Mouse (Mus musculus): ENCODE results near the gene Barx1. TPM values are rescaled to one million over a fixed set of nuclear protein-coding genes. Genes with fewer than 3 reads are reported as not detected.

Gene Barx1
- total RNA-seq (2021): not detected

- no peak for DNase-seq
- intact Hi-C loops (cut with DNase I): no loop called here
Measured at GRCm38 (mm10) chr13:48662431-48663143, at the start of gene Barx1. Gene Barx1, plus strand, starts transcription at chr13:48662998.

GRCm38 (mm10) chr13:48614525-48614924, 48.3 kb upstream of the Barx1 start:
- intact Hi-C loops (cut with DNase I): no loop called here
- DNase-seq: no peak

- DNase-seq: no peak
Measured at GRCm38 (mm10) chr13:48617774-48618173, 45.0 kb upstream of the Barx1 start.

GRCm38 (mm10) chr13:48618890-48619289, 43.9 kb upstream of the Barx1 start:
- no peak for DNase-seq
- intact Hi-C loops (cut with DNase I): no loop called here

More at GRCm38 (mm10) chr13:48617774-48618173, 45.0 kb upstream of the Barx1 start:
- intact Hi-C loops (cut with DNase I): no loop called here

GRCm38 (mm10) chr13:48624968-48625398, 37.8 kb upstream of the Barx1 start:
- intact Hi-C loops (cut with DNase I): no loop called here
- no peak for DNase-seq

- intact Hi-C loops (cut with DNase I): no loop called here
- peak; percentile 98 to 99 for DNase-seq
Measured at GRCm38 (mm10) chr13:48625433-48626184, 37.2 kb upstream of the Barx1 start, which contains the start of gene Ptpdc1. Gene Ptpdc1, minus strand, starts transcription at chr13:48625664.

GRCm38 (mm10) chr13:48631691-48632090, 31.1 kb upstream of the Barx1 start:
- DNase-seq: no peak
- intact Hi-C loops (cut with DNase I): no loop called here

- intact Hi-C loops (cut with DNase I): loop anchor here (2.0 kb wide), 1 partner anchor 65 kb away; no protein-coding TSS in a partner anchor
Measured at GRCm38 (mm10) chr13:48637706-48638105, 25.1 kb upstream of the Barx1 start.

GRCm38 (mm10) chr13:48639570-48639969, 23.2 kb upstream of the Barx1 start:
- DNase-seq: peak; percentile 77 to 80
- intact Hi-C loops (cut with DNase I): loop anchor here (1.0 to 2.0 kb wide), 2 partner anchors 67 to 111 kb away; no protein-coding TSS in a partner anchor

More at GRCm38 (mm10) chr13:48637706-48638105, 25.1 kb upstream of the Barx1 start:
- DNase-seq: no peak

- no peak for DNase-seq
- intact Hi-C loops (cut with DNase I): no loop called here
Measured at GRCm38 (mm10) chr13:48643072-48643471, 19.7 kb upstream of the Barx1 start.

GRCm38 (mm10) chr13:48643991-48644390, 18.8 kb upstream of the Barx1 start:
- no peak for DNase-seq
- intact Hi-C loops (cut with DNase I): no loop called here

GRCm38 (mm10) chr13:48646696-48647095, 16.1 kb upstream of the Barx1 start:
- DNase-seq: no peak
- intact Hi-C loops (cut with DNase I): no loop called here

- intact Hi-C loops (cut with DNase I): no loop called here
- DNase-seq: no peak
Measured at GRCm38 (mm10) chr13:48650615-48651014, 12.2 kb upstream of the Barx1 start.

- no peak for DNase-seq
- intact Hi-C loops (cut with DNase I): no loop called here
Measured at GRCm38 (mm10) chr13:48651132-48652065, 11.4 kb upstream of the Barx1 start.

GRCm38 (mm10) chr13:48653788-48654770, 8.7 kb upstream of the Barx1 start:
- DNase-seq: peak; percentile 68 to 86
- intact Hi-C loops (cut with DNase I): loop anchor here (2.0 kb wide), 2 partner anchors 345 to 519 kb away; no protein-coding TSS in a partner anchor

GRCm38 (mm10) chr13:48655637-48656036, 7.2 kb upstream of the Barx1 start:
- peak; percentile 69 to 84 for DNase-seq
- intact Hi-C loops (cut with DNase I): loop anchor here (1.0 to 2.0 kb wide), 4 partner anchors 77 to 517 kb away; no protein-coding TSS in a partner anchor

- intact Hi-C loops (cut with DNase I): no loop called here
- DNase-seq: no peak
Measured at GRCm38 (mm10) chr13:48657791-48658190, 5.0 kb upstream of the Barx1 start.

GRCm38 (mm10) chr13:48658588-48659253, 4.1 kb upstream of the Barx1 start:
- intact Hi-C loops (cut with DNase I): no loop called here
- no peak for DNase-seq
